Comparison of ENCODE assay signal across 16 mouse cellular contexts in genomic region chr1:52171271-52171670, GRCm38 (mm10). TPM values are rescaled to one million over a fixed set of nuclear protein-coding genes. Genes with fewer than 3 reads are reported as not detected.
DNase-seq lines count a peak whose midpoint lies in the region; ATAC-seq lines count a peak whose summit lies in the region.
"Had no signal": no experiment of that assay in that cellular context is flagged by ENCODE, and none has a peak within 500 bp of the region (broad histone marks: within the 10 kb centered on the region; RNA-seq: fewer than 3 reads in every experiment).

No protein-coding gene starts in this region.

- WGBS in forebrain, embryonic 13.5 days, result 77% methylated on average over 8 of the region's 8 CpGs
- 78% methylated on average over 8 of the region's 8 CpGs for WGBS in forebrain, embryonic 16.5 days
- WGBS in hindbrain, embryonic 16.5 days, result 79% methylated on average over 8 of the region's 8 CpGs
- 80% methylated on average over 8 of the region's 8 CpGs for WGBS in hindbrain, embryonic 14.5 days
- WGBS in intestine, embryonic 15.5 days, result 49% methylated on average over 8 of the region's 8 CpGs

- peak; percentile 34; the same call in 1 of the 2 replicates for ATAC-seq in forebrain, embryonic 13.5 days
- no peak for ATAC-seq in forebrain, embryonic 16.5 days
- 0 out of 2 replicates have a peak, but pooled peaks have one; percentile 28 for ATAC-seq in hindbrain, embryonic 16.5 days
- no peak for ATAC-seq in hindbrain, embryonic 14.5 days (ENCODE audit: low FRiP score)
- peak; percentile 54 for ATAC-seq in intestine, embryonic 15.5 days
- ATAC-seq: forebrain, embryonic 15.5 days had no signal

- no peaks in the 10 kb centered on the region for H3K9me3 ChIP-seq in forebrain, embryonic 13.5 days (replicated peaks)
- no peaks in the 10 kb centered on the region for H3K9me3 ChIP-seq in forebrain, embryonic 16.5 days (ENCODE audit: control insufficient read depth, low read length)
- H3K9me3 ChIP-seq in hindbrain, embryonic 16.5 days (ENCODE audit: control insufficient read depth, low read length), result no peaks in the 10 kb centered on the region
- no peaks in the 10 kb centered on the region for H3K9me3 ChIP-seq in hindbrain, embryonic 14.5 days (ENCODE audit: control insufficient read depth, low read length)
- H3K9me3 ChIP-seq in intestine, embryonic 15.5 days, result no peaks in the 10 kb centered on the region
- H3K9me3 ChIP-seq: embryonic facial prominence, embryonic 13.5 days; forebrain, embryonic 15.5 days; limb, embryonic 10.5 days had no signal

- no peak overlapping the region for H3K9ac ChIP-seq in forebrain, embryonic 13.5 days
- H3K9ac ChIP-seq in forebrain, embryonic 16.5 days (replicated peaks; ENCODE audit: low read depth, low read length), result no peak overlapping the region
- no peak overlapping the region for H3K9ac ChIP-seq in hindbrain, embryonic 16.5 days (ENCODE audit: low read depth, low read length)
- no peak overlapping the region for H3K9ac ChIP-seq in hindbrain, embryonic 14.5 days
- no peak overlapping the region for H3K9ac ChIP-seq in intestine, embryonic 15.5 days
- H3K9ac ChIP-seq: embryonic facial prominence, embryonic 13.5 days; forebrain, embryonic 15.5 days had no signal

- H3K36me3 ChIP-seq in forebrain, embryonic 13.5 days (ENCODE audit: poor library complexity, severe bottlenecking), result no peaks in the 10 kb centered on the region
- H3K36me3 ChIP-seq in forebrain, embryonic 16.5 days (ENCODE audit: control insufficient read depth, insufficient read depth), result no peaks in the 10 kb centered on the region
- no peaks in the 10 kb centered on the region; the same call in 1 of the 2 replicates for H3K36me3 ChIP-seq in hindbrain, embryonic 16.5 days (ENCODE audit: control insufficient read depth, insufficient read depth, low read length)
- H3K36me3 ChIP-seq in hindbrain, embryonic 14.5 days (replicated peaks; ENCODE audit: control insufficient read depth, insufficient read depth), result peaks cover 17% of the 10 kb centered on the region; the same call in 1 of the 2 replicates
- H3K36me3 ChIP-seq in intestine, embryonic 15.5 days, result no peaks in the 10 kb centered on the region
- H3K36me3 ChIP-seq: embryonic facial prominence, embryonic 13.5 days; forebrain, embryonic 15.5 days; limb, embryonic 10.5 days had no signal

- DNase-seq in hindbrain, embryonic 14.5 days (ENCODE audit: low spot score), result no peak
- DNase-seq in CD4-positive, CD25-positive, alpha-beta regulatory T cell, adult 2 months (ENCODE audit: low read depth, low spot score), result peak; percentile 50
- no peak for DNase-seq in neural tube, embryonic 10.5 days (ENCODE audit: extremely low spot score, low spot score)
- DNase-seq in natural killer cell, adult 2 months (ENCODE audit: low spot score in 2 of 2), result no peak
- DNase-seq: cerebellum, postnatal 14 days; gastrocnemius, postnatal 36 days; kidney, adult 2 months; lung, adult 2 months; right cerebral cortex, postnatal 4 days had no signal

- no peak overlapping the region for H3K4me3 ChIP-seq in forebrain, embryonic 13.5 days
- H3K4me3 ChIP-seq in forebrain, embryonic 16.5 days (replicated peaks; ENCODE audit: low read length), result no peak overlapping the region
- no peak overlapping the region for H3K4me3 ChIP-seq in hindbrain, embryonic 16.5 days (ENCODE audit: low read length)
- no peak overlapping the region for H3K4me3 ChIP-seq in hindbrain, embryonic 14.5 days (replicated peaks; ENCODE audit: low read length)
- no peak overlapping the region for H3K4me3 ChIP-seq in intestine, embryonic 15.5 days (replicated peaks)
- H3K4me3 ChIP-seq: embryonic facial prominence, embryonic 13.5 days; forebrain, embryonic 15.5 days; limb, embryonic 10.5 days had no signal

- no peaks in the 10 kb centered on the region for H3K27me3 ChIP-seq in forebrain, embryonic 13.5 days
- H3K27me3 ChIP-seq in forebrain, embryonic 16.5 days (replicated peaks; ENCODE audit: control insufficient read depth, insufficient read depth, low read length), result no peaks in the 10 kb centered on the region
- H3K27me3 ChIP-seq in hindbrain, embryonic 16.5 days (replicated peaks; ENCODE audit: control insufficient read depth, insufficient read depth, low read length), result no peaks in the 10 kb centered on the region
- H3K27me3 ChIP-seq in hindbrain, embryonic 14.5 days (ENCODE audit: control insufficient read depth, insufficient read depth, low read length), result no peaks in the 10 kb centered on the region
- H3K27me3 ChIP-seq in intestine, embryonic 15.5 days (replicated peaks), result no peaks in the 10 kb centered on the region
- H3K27me3 ChIP-seq: embryonic facial prominence, embryonic 13.5 days; forebrain, embryonic 15.5 days had no signal

- no peak overlapping the region; the same call in 1 of the 2 replicates for H3K27ac ChIP-seq in forebrain, embryonic 13.5 days
- H3K27ac ChIP-seq in forebrain, embryonic 16.5 days (ENCODE audit: low read length), result no peak overlapping the region
- no peak overlapping the region for H3K27ac ChIP-seq in hindbrain, embryonic 16.5 days (ENCODE audit: low read depth, low read length)
- H3K27ac ChIP-seq in hindbrain, embryonic 14.5 days, result no peak overlapping the region
- no peak overlapping the region for H3K27ac ChIP-seq in intestine, embryonic 15.5 days
- H3K27ac ChIP-seq: embryonic facial prominence, embryonic 13.5 days; forebrain, embryonic 15.5 days; limb, embryonic 10.5 days had no signal

- H3K4me1 ChIP-seq in forebrain, embryonic 13.5 days, result no peaks in the 10 kb centered on the region
- no peaks in the 10 kb centered on the region for H3K4me1 ChIP-seq in forebrain, embryonic 16.5 days (replicated peaks; ENCODE audit: control insufficient read depth, insufficient read depth, low read length)
- no peaks in the 10 kb centered on the region for H3K4me1 ChIP-seq in hindbrain, embryonic 16.5 days (ENCODE audit: control insufficient read depth, insufficient read depth, low read depth, low read length)
- no peaks in the 10 kb centered on the region for H3K4me1 ChIP-seq in hindbrain, embryonic 14.5 days (replicated peaks; ENCODE audit: control insufficient read depth, insufficient read depth, low read length)
- H3K4me1 ChIP-seq in intestine, embryonic 15.5 days (replicated peaks), result peaks cover 2% of the 10 kb centered on the region; the same call in 1 of the 2 replicates

- H3K4me2 ChIP-seq in forebrain, embryonic 13.5 days, result no peak overlapping the region
- no peak overlapping the region for H3K4me2 ChIP-seq in forebrain, embryonic 16.5 days (ENCODE audit: low read length)
- H3K4me2 ChIP-seq in hindbrain, embryonic 16.5 days (ENCODE audit: low read length), result no peak overlapping the region
- no peak overlapping the region for H3K4me2 ChIP-seq in hindbrain, embryonic 14.5 days (replicated peaks)
- H3K4me2 ChIP-seq in intestine, embryonic 15.5 days (replicated peaks), result no peak overlapping the region
- H3K4me2 ChIP-seq: embryonic facial prominence, embryonic 13.5 days; forebrain, embryonic 15.5 days had no signal

RNA-seq across cellular contexts. Expression of gene Stat1, which starts 52.0 kb away (rescaled TPM):
- 12.3 and 14.0 TPM in 2 replicates for polyA plus RNA-seq in forebrain, embryonic 13.5 days (2015; fragmentation: Nextera tagmentation; extraction: Ambion mirVana)
- 10.5 and 13.2 TPM in 2 replicates for polyA plus RNA-seq in forebrain, embryonic 16.5 days (2015; fragmentation: Nextera tagmentation; extraction: Ambion mirVana)
- 13.8 and 14.2 TPM in 2 replicates for polyA plus RNA-seq in hindbrain, embryonic 16.5 days (2015; fragmentation: Nextera tagmentation; extraction: Ambion mirVana)
- polyA plus RNA-seq in hindbrain, embryonic 14.5 days (2014; fragmentation: Nextera tagmentation; extraction: Ambion mirVana), result 13.9 and 17.3 TPM in 2 replicates
- polyA plus RNA-seq in intestine, embryonic 15.5 days (2015; fragmentation: Nextera tagmentation; extraction: Ambion mirVana), result 28.3 and 29.2 TPM in 2 replicates

Comparison
In these comparisons a context has a peak if more than half of its experiments do, and no peak if none do; other contexts are left out.
1. ATAC-seq: peak in forebrain, embryonic 13.5 days (single experiment), hindbrain, embryonic 16.5 days (single experiment) and intestine, embryonic 15.5 days (single experiment); none in forebrain, embryonic 16.5 days (single experiment) and hindbrain, embryonic 14.5 days (single experiment).